Mouse (Mus musculus): ENCODE results near the gene B3gnt8. TPM values are rescaled to one million over a fixed set of nuclear protein-coding genes. Genes with fewer than 3 reads are reported as not detected.
"Not testable (repeated sequence)": the region's sequence is repeated elsewhere in the genome, so short reads cannot be mapped to it uniquely, and the experiment has no call there.

B3gnt8 gene
- total RNA-seq (2021): 1 to 10 TPM; 2.3 to 4.2 TPM

- DNase-seq (ENCODE audit: low spot score): peak; percentile 72
- intact Hi-C loops (cut with DNase I): no loop called here
Measured at GRCm38 (mm10) chr7:25626509-25627430, at the start of gene B3gnt8. B3gnt8 (plus strand) TSS chr7:25626654.

- intact Hi-C loops (cut with DNase I): loop anchor here (5.0 kb wide), 1 partner anchor 740 kb away; no protein-coding TSS in a partner anchor
- DNase-seq (ENCODE audit: low spot score): not testable (repeated sequence)
Measured at GRCm38 (mm10) chr7:25576793-25577437, 49.5 kb upstream of the B3gnt8 start.

GRCm38 (mm10) chr7:25579441-25579840, 47.0 kb upstream of the B3gnt8 start:
- DNase-seq (ENCODE audit: low spot score): no peak
- intact Hi-C loops (cut with DNase I): loop anchor here (5.0 kb wide), 1 partner anchor 742 kb away; no protein-coding TSS in a partner anchor

- no peak for DNase-seq (ENCODE audit: low spot score)
- intact Hi-C loops (cut with DNase I): no loop called here
Measured at GRCm38 (mm10) chr7:25582301-25582810, 44.1 kb upstream of the B3gnt8 start.

- intact Hi-C loops (cut with DNase I): no loop called here
- DNase-seq (ENCODE audit: low spot score): no peak
Measured at GRCm38 (mm10) chr7:25584651-25585050, 41.8 kb upstream of the B3gnt8 start.

GRCm38 (mm10) chr7:25585351-25586204, 40.9 kb upstream of the B3gnt8 start:
- intact Hi-C loops (cut with DNase I): no loop called here
- DNase-seq (ENCODE audit: low spot score): no peak

GRCm38 (mm10) chr7:25591226-25591625, 35.2 kb upstream of the B3gnt8 start:
- DNase-seq (ENCODE audit: low spot score): no peak
- intact Hi-C loops (cut with DNase I): no loop called here

- intact Hi-C loops (cut with DNase I): no loop called here
- DNase-seq (ENCODE audit: low spot score): no peak
Measured at GRCm38 (mm10) chr7:25593859-25594258, 32.6 kb upstream of the B3gnt8 start.

GRCm38 (mm10) chr7:25599663-25600062, 26.8 kb upstream of the B3gnt8 start:
- intact Hi-C loops (cut with DNase I): loop anchor here (5.0 kb wide), 1 partner anchor 172 kb away; no protein-coding TSS in a partner anchor
- no peak for DNase-seq (ENCODE audit: low spot score)

GRCm38 (mm10) chr7:25600666-25601065, 25.8 kb upstream of the B3gnt8 start:
- intact Hi-C loops (cut with DNase I): no loop called here

GRCm38 (mm10) chr7:25601346-25601745, 25.1 kb upstream of the B3gnt8 start:
- no peak for DNase-seq (ENCODE audit: low spot score)
- intact Hi-C loops (cut with DNase I): no loop called here

More at GRCm38 (mm10) chr7:25600666-25601065, 25.8 kb upstream of the B3gnt8 start:
- DNase-seq (ENCODE audit: low spot score): no peak

GRCm38 (mm10) chr7:25606625-25607063, 19.8 kb upstream of the B3gnt8 start:
- intact Hi-C loops (cut with DNase I): no loop called here
- no peak for DNase-seq (ENCODE audit: low spot score)

GRCm38 (mm10) chr7:25607196-25607595, 19.3 kb upstream of the B3gnt8 start:
- DNase-seq (ENCODE audit: low spot score): no peak
- intact Hi-C loops (cut with DNase I): no loop called here

- intact Hi-C loops (cut with DNase I): no loop called here
- DNase-seq (ENCODE audit: low spot score): no peak
Measured at GRCm38 (mm10) chr7:25610056-25610455, 16.4 kb upstream of the B3gnt8 start.

GRCm38 (mm10) chr7:25611501-25611900, 15.0 kb upstream of the B3gnt8 start:
- intact Hi-C loops (cut with DNase I): no loop called here
- DNase-seq (ENCODE audit: low spot score): no peak

GRCm38 (mm10) chr7:25614086-25614485, 12.4 kb upstream of the B3gnt8 start:
- intact Hi-C loops (cut with DNase I): no loop called here
- no peak for DNase-seq (ENCODE audit: low spot score)

GRCm38 (mm10) chr7:25614831-25615705, 11.4 kb upstream of the B3gnt8 start:
- intact Hi-C loops (cut with DNase I): no loop called here

GRCm38 (mm10) chr7:25615706-25616011, 10.8 kb upstream of the B3gnt8 start, which contains the start of gene Erich4:
Erich4 (minus strand) TSS chr7:25615892.
- no peak for DNase-seq (ENCODE audit: low spot score)
- intact Hi-C loops (cut with DNase I): no loop called here

More at GRCm38 (mm10) chr7:25614831-25615705, 11.4 kb upstream of the B3gnt8 start:
- no peak for DNase-seq (ENCODE audit: low spot score)
